In genomic region chr19:4328737-4329304, GRCm38 (mm10) we compare ENCODE assay signal across 22 mouse cellular contexts.
"Had no signal": no experiment of that assay in that cellular context is flagged by ENCODE, and none has a peak within 500 bp of the region (broad histone marks: within the 10 kb centered on the region; RNA-seq: fewer than 3 reads in every experiment).

No protein-coding gene starts in this region.

- DNase-seq: kidney, adult 11 months; kidney, adult 8-10 months; kidney, postnatal 36 days; left cerebral cortex, postnatal 4 days; lung, adult 18-20 months; lung, postnatal 14 days; retina, postnatal 1 day; right cerebral cortex, postnatal 25 days; spleen, adult 18-20 months; thymus, postnatal 25 days had no signal

- ATAC-seq: midbrain, embryonic 15.5 days had no signal

- H3K27me3 ChIP-seq: limb, embryonic 12.5 days; limb, embryonic 15.5 days; liver, embryonic 15.5 days; lung, embryonic 15.5 days; midbrain, embryonic 12.5 days; midbrain, embryonic 15.5 days; neural tube, embryonic 12.5 days; neural tube, embryonic 15.5 days; stomach, embryonic 15.5 days had no signal

- H3K4me3 ChIP-seq: limb, embryonic 12.5 days; limb, embryonic 15.5 days; liver, embryonic 15.5 days; lung, embryonic 15.5 days; midbrain, embryonic 12.5 days; midbrain, embryonic 15.5 days; neural tube, embryonic 12.5 days; neural tube, embryonic 15.5 days; stomach, embryonic 15.5 days had no signal

- H3K4me1 ChIP-seq: stomach, embryonic 15.5 days had no signal

- H3K9ac ChIP-seq: limb, embryonic 12.5 days; limb, embryonic 15.5 days; liver, embryonic 15.5 days; lung, embryonic 15.5 days; midbrain, embryonic 12.5 days; midbrain, embryonic 15.5 days; neural tube, embryonic 12.5 days; neural tube, embryonic 15.5 days; stomach, embryonic 15.5 days had no signal

- H3K9me3 ChIP-seq: limb, embryonic 12.5 days; limb, embryonic 15.5 days; liver, embryonic 15.5 days; lung, embryonic 15.5 days; midbrain, embryonic 12.5 days; midbrain, embryonic 15.5 days; neural tube, embryonic 12.5 days; neural tube, embryonic 15.5 days; stomach, embryonic 15.5 days had no signal

- H3K27ac ChIP-seq: kidney, postnatal 0 days; limb, embryonic 12.5 days; limb, embryonic 15.5 days; liver, embryonic 15.5 days; lung, embryonic 15.5 days; macrophage; midbrain, embryonic 12.5 days; midbrain, embryonic 15.5 days; neural tube, embryonic 12.5 days; neural tube, embryonic 15.5 days; stomach, embryonic 15.5 days had no signal

- H3K4me2 ChIP-seq: limb, embryonic 12.5 days; limb, embryonic 15.5 days; liver, embryonic 11.5 days; liver, embryonic 15.5 days; lung, embryonic 15.5 days; midbrain, embryonic 12.5 days; midbrain, embryonic 15.5 days; neural tube, embryonic 12.5 days; neural tube, embryonic 15.5 days; stomach, embryonic 15.5 days had no signal
